Mouse (Mus musculus) intestine, postnatal 0 days (tissue): ENCODE results near the gene 4933427D14Rik. TPM values are rescaled to one million over a fixed set of nuclear protein-coding genes. Genes with fewer than 3 reads are reported as not detected.

Experiments used
- ATAC-seq: fragments of 200-750 bp; cut with Nextera tagmentation; 2 replicates; pipeline ENCODE4 v1.8.0; 2017; ENCODE audit warnings: mild to moderate bottlenecking, moderate TSS enrichment, moderate library complexity
- H3K27ac ChIP-seq: fragments of 300-500 bp; sonication (generic); 2 replicates; pipeline ENCODE4 v1.5.1; 2014; ENCODE audit warnings: mild to moderate bottlenecking, low read depth, low read length, moderate library complexity
- H3K27me3 ChIP-seq: fragments of 300-500 bp; sonication (generic); replicated peaks from 2 replicates; pipeline ENCODE4 v1.6.1; 2014; ENCODE audit warnings: low read length, mixed read lengths; ENCODE audit not compliant: control insufficient read depth, insufficient read depth
- H3K36me3 ChIP-seq: fragments of 300-500 bp; sonication (generic); 2 replicates; pipeline ENCODE4 v1.6.1; 2014; ENCODE audit warnings: mild to moderate bottlenecking, moderate library complexity; ENCODE audit not compliant: control insufficient read depth, insufficient read depth
- H3K4me1 ChIP-seq: fragments of 300-500 bp; sonication (generic); replicated peaks from 2 replicates; pipeline ENCODE4 v1.6.1; 2014; ENCODE audit warnings: antibody characterized with exemption, low read length, mixed read lengths; ENCODE audit not compliant: control insufficient read depth, insufficient read depth
- H3K4me2 ChIP-seq: fragments of 300-500 bp; sonication (generic); replicated peaks from 2 replicates; pipeline ENCODE4 v1.6.1; 2014; ENCODE audit warnings: low read depth, mild to moderate bottlenecking, moderate library complexity
- H3K4me3 ChIP-seq: fragments of 300-500 bp; sonication (generic); 2 replicates; pipeline ENCODE4 v1.5.1; 2014; ENCODE audit warnings: low read depth, low read length
- H3K9ac ChIP-seq: fragments of 300-500 bp; sonication (generic); 2 replicates; pipeline ENCODE4 v1.6.1; 2014; ENCODE audit warnings: mild to moderate bottlenecking, low read depth, low read length
- H3K9me3 ChIP-seq: fragments of 300-500 bp; sonication (generic); 2 replicates; pipeline ENCODE4 v1.6.1; 2016; ENCODE audit warnings: mixed run types; ENCODE audit not compliant: control insufficient read depth
- CTCF ChIP-seq: sonication (generic); IDR thresholded peaks from 2 replicates; pipeline ENCODE4 v1.5.1; 2016; ENCODE audit warnings: low read depth, mild to moderate bottlenecking, control low read depth, antibody characterized with exemption, moderate library complexity
- WGBS: fragments of 180-500 bp; shearing (Covaris S2); extraction: QIAGEN DNeasy Blood & Tissue Kit; methylation state at CpG from one replicate; pipeline ENCODE4 v1.1.7; 2014; 5-methylcytosine and 5-hydroxymethylcytosine counted together
- polyA plus RNA-seq: library from polyadenylated mRNA; unstranded; fragments of >200 nt; fragmentation: Nextera tagmentation; extraction: Ambion mirVana; gene quantifications from 2 replicates; pipeline ENCODE4 v1.2.1, GENCODE M21; 2015

The 4933427D14Rik gene
- polyA plus RNA-seq, 1 experiment from 2014 or later = 4.3 TPM

DNA sequence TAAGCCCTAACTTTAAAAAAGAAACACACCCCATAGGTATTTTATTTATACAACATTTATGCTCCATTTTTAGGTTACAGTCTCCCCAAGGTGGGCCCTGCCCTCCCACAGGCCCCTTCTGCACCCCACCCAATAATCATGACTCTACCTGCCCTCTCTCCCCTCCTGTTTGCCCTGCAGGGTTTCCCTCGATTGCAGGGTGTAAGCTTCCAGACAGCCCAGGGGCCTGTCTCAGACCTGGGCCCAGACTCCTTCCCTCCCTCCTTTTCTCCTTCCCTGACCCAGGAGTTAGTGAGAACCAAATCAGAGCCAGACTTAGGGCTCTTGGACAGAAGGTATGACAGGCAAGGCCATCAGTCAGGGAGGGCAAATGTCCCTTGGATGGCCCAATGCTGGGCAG, 25.7 kb upstream of the 4933427D14Rik start:
- ATAC-seq = no peak
- Histone ChIP-seq H3K27ac (no peak overlapping the region), H3K9me3 (no peaks in the 10 kb centered on the region), H3K4me3 (no peak overlapping the region), H3K9ac (no peak overlapping the region), H3K27me3 (no peaks in the 10 kb centered on the region), H3K36me3 (no peaks in the 10 kb centered on the region), H3K4me2 (no peak overlapping the region), H3K4me1 (no peaks in the 10 kb centered on the region)
- TF ChIP-seq CTCF = no peak
- 53% methylated on average over 1 of the region's 1 CpGs for WGBS

DNA sequence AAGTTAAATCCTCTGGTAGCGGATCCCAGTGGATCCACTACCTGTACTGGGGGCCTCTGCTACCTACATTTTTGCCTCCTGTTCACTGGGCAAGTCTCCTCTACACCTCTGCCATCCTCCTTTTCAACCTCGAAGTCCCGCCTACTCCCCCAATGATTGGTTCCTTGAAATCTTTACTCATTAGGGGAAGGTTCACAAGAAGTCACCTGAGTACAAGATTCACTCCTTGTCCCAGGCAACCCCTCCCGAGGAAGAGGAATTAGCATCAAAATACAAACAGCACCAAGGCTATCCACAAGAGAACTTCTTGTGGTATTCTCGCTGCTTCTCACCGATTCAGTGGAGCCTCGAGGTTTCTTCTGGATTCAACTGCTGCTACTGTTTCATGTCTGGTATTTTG, 24.8 kb upstream of the 4933427D14Rik start:
- H3K9ac ChIP-seq = no peak overlapping the region
- no peak overlapping the region for H3K27ac ChIP-seq
- no peaks in the 10 kb centered on the region for H3K4me1 ChIP-seq
- no peaks in the 10 kb centered on the region for H3K36me3 ChIP-seq
- H3K27me3 ChIP-seq = no peaks in the 10 kb centered on the region
- H3K4me3 ChIP-seq = no peak overlapping the region
- H3K9me3 ChIP-seq = no peaks in the 10 kb centered on the region
- no peak for TF ChIP-seq CTCF
- 80% methylated on average over 7 of the region's 7 CpGs for WGBS
- ATAC-seq = no peak
- no peak overlapping the region for H3K4me2 ChIP-seq

DNA sequence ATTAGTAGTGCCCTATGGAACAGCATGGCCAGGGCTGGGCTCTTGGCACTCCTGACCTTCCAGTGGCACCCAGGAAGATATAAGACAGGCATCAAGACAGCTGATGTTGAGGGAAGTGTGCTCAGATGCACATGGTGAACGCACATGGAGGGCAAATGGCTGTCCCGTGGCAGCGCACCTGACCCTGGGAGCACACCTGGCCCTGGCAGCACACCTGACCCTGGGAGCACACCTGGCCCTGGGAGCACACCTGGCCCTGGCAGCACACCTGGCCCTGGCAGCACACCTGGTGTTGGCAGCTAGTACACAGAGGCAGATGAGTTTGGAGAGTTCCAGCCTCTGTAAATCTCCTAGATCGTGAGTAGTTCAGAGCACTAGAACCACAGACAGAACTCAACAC, 21.3 kb upstream of the 4933427D14Rik start:
- no peak overlapping the region for H3K27ac ChIP-seq
- WGBS = 78% methylated on average over 4 of the region's 4 CpGs
- no peak for ATAC-seq
- H3K9ac ChIP-seq = no peak overlapping the region
- H3K4me1 ChIP-seq = no peaks in the 10 kb centered on the region
- H3K4me2 ChIP-seq = no peak overlapping the region
- H3K4me3 ChIP-seq = no peak overlapping the region
- no peaks in the 10 kb centered on the region for H3K36me3 ChIP-seq
- TF ChIP-seq CTCF = no peak
- H3K9me3 ChIP-seq = no peaks in the 10 kb centered on the region
- H3K27me3 ChIP-seq = no peaks in the 10 kb centered on the region

DNA sequence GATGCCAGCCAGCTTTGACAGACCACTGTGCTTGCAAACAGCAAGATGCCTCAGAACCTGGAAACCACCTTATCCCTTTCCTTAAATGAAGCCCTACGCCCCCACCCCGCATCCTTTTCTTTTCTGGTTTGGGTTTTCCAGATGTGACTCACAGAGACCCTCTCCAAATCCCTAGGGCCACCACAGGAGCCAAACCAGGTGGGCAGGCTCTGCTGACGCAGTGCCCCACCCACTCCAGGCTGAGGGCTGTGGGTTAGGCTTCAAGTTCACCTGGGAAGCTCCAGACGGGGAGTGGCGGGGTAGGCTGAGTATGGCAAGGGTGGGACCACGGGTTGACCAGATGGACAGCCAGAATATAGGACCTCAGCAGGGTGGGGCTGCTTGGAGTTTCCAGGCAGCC, 19.6 kb upstream of the 4933427D14Rik start:
- TF ChIP-seq CTCF = no peak
- Histone ChIP-seq H3K27me3 (no peaks in the 10 kb centered on the region), H3K36me3 (no peaks in the 10 kb centered on the region), H3K4me2 (no peak overlapping the region), H3K27ac (no peak overlapping the region), H3K4me3 (no peak overlapping the region), H3K4me1 (no peaks in the 10 kb centered on the region), H3K9ac (no peak overlapping the region), H3K9me3 (no peaks in the 10 kb centered on the region)
- whole genome bisulfite sequencing = 72% methylated on average over 6 of the region's 6 CpGs
- no peak for ATAC-seq

DNA sequence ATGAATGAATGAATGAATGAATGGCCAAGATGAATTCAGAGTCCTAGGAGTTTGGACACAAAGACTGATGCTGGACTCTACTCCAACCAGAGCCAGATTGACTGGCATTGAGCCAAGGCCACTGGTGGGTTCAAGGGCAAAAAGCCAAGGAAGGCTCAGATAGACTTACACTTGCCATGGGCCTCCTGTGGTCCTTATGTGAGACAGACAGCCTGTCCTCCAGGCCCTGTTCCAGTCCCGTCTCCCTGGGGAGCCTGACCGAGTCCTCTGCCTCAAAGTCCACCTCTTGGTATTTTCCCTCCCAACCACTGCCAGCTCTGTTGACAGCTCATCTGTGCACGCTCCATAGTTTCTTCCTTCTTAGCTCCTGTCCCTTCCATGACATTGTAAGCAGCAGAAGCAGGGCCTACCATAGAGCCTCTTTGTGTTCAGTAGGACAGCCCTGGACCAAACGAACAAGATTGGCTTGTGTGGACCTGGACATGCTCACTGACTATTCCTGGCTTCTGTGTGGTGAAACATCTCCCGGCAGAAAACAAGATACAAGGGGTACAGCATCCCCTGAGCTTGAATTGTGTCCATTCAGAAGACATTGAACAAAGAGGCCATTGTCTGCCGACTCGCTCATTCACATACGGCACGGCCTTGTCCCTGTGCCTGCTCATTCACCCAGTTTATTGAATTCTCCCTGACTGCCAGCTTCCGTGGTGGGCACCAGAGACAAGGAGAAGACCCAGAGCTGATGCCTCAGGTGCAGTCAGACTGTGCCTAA, 18.9 kb upstream of the 4933427D14Rik start:
- no peak for ATAC-seq
- 74% methylated on average over 10 of the region's 10 CpGs for WGBS
- H3K4me1 ChIP-seq = no peaks in the 10 kb centered on the region

DNA sequence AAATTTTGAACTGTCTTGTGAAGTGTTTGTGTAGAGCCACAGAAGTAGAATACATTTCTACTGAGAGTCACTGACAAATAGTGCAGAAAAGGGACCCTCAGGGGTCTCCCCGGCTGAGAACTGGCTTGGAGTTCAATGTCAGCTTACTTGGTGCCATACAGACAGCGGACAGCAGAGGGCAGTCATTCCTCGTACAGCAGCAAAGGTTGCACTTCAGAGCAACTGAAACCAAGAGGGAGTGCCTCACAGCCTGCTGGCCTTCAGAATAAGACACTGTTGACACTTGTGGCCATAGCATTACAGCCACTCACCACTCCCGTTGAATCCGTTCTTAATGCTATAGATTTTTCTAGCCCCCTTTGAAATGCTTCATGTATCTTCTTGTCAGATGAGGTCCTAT, 17.6 kb upstream of the 4933427D14Rik start:
- TF ChIP-seq CTCF = peak; percentile 96

More for the DNA sequence above, 18.9 kb upstream of the 4933427D14Rik start:
- H3K9me3 ChIP-seq = no peaks in the 10 kb centered on the region
- no peaks in the 10 kb centered on the region for H3K36me3 ChIP-seq
- no peaks in the 10 kb centered on the region for H3K27me3 ChIP-seq
- no peak for TF ChIP-seq CTCF
- H3K9ac ChIP-seq = no peak overlapping the region
- H3K27ac ChIP-seq = no peak overlapping the region; the same call in 1 of the 2 replicates
- no peak overlapping the region for H3K4me3 ChIP-seq
- no peak overlapping the region for H3K4me2 ChIP-seq

More for the DNA sequence above, 17.6 kb upstream of the 4933427D14Rik start:
- H3K4me2 ChIP-seq = no peak overlapping the region
- H3K27ac ChIP-seq = no peak overlapping the region
- no peaks in the 10 kb centered on the region for H3K27me3 ChIP-seq
- no peak overlapping the region for H3K4me3 ChIP-seq
- peak; percentile 35; the same call in 1 of the 2 replicates for ATAC-seq
- no peaks in the 10 kb centered on the region for H3K36me3 ChIP-seq
- H3K9me3 ChIP-seq = no peaks in the 10 kb centered on the region
- H3K9ac ChIP-seq = no peak overlapping the region
- no peaks in the 10 kb centered on the region for H3K4me1 ChIP-seq
- 9% methylated on average over 5 of the region's 5 CpGs for WGBS
